Mouse (Mus musculus): Measurements from ENCODE around the gene Themis2. TPM values are rescaled to one million over a fixed set of nuclear protein-coding genes. Genes with fewer than 3 reads are reported as not detected.

The Themis2 gene
- total RNA-seq (2014; fragmentation: Nextera tagmentation) = 43.6 and 56.7 TPM in 2 replicates
- total RNA-seq (2017) = 18.4 and 18.7 TPM in 2 replicates

DNA sequence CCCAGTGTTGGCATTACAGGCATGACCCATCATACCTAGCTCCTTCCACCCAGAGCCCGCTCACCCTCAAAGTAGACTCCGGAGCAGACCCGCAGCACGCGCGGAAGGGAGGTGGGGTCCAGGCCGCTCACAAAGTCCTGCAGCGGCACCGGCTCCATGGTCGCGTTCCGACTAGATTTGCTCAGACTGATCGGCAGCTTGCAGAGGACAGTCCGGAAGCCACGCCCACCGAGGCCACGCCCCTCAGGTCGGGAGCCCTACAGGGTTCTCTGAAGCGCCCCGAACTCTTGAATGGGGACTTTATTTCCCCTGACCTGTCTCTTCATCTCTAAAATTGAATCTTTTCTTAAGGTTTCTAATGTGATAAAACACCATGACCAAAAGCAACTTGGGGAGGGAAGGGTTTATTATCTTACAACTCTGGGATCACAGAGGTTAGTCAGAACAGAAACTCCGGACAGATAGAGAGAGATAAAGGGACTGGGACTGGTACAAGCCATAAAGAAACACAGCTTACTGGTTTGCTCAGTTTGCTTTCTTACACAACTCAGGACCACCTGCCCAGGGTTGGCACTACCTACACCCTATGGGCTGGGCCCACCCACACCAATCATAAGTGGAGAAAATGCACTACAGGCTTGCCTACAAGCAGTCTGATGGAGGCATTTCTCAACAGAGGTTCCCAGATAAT lies at the start of gene Themis2:
Gene Themis2, minus strand, starts transcription at position 192 of the 691 bp plus-strand sequence.
- peak; percentile 52 for ATAC-seq (replicated peaks; ENCODE audit: poor library complexity, severe bottlenecking)

DNA sequence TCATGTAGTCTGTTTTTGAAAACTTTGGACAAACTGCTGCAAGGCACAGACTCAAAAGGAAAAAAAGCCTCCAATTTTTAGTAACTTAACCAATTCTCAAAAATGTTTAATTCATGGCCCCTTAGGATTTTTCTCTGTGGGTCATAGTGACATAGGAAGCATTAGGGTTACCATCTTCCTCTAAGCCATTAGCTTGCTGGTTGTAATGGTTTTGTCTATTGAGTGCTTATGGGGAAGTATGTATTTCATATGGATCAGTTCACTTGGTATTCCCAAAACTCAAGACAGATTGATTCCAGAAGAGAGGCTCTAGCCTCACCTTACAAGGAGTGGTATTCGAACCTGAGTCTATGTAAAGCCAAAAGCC lies 47.5 kb upstream of the Themis2 start:
- ATAC-seq (replicated peaks; ENCODE audit: poor library complexity, severe bottlenecking) = no peak

DNA sequence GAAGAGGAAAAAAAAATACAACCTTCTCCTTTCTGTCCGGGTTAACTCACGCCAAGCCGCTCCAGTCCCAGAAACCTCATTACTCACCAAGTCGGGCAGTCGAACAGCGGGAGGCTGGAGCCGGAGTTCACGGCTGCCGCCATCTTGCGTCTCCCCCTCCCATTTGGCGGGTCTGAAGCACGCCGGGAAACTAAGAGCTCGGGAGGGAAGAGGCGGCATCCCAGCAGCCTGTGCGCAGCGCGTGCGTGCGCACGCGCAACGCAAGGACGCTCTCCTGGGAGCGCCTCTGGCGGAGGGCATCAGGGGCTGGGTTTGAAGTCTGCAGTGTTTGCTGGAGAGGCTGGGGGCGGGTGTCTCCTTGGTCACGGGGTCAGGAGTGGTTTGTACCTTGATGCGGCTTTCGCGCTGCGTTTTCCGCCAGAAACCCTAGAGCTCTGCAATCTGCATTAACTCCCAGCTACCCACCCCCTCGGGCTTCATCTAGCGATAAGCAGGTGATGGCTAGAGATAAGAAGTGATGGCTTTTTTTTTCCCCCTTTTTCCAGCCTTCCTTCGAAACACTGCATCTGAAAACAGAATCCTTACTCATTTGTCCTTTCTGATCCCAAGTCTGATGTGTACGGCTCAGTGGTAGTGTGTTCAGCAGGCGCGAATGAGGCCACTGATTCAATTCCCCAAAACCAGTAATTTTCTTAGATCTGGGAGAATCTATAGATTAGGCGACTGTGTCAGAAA lies 47.0 kb upstream of the Themis2 start, which contains the start of gene Ppp1r8:
Gene Ppp1r8, minus strand, starts transcription at position 200 of the 735 bp plus-strand sequence.
- peak; percentile 99 for ATAC-seq (replicated peaks; ENCODE audit: poor library complexity, severe bottlenecking)

DNA sequence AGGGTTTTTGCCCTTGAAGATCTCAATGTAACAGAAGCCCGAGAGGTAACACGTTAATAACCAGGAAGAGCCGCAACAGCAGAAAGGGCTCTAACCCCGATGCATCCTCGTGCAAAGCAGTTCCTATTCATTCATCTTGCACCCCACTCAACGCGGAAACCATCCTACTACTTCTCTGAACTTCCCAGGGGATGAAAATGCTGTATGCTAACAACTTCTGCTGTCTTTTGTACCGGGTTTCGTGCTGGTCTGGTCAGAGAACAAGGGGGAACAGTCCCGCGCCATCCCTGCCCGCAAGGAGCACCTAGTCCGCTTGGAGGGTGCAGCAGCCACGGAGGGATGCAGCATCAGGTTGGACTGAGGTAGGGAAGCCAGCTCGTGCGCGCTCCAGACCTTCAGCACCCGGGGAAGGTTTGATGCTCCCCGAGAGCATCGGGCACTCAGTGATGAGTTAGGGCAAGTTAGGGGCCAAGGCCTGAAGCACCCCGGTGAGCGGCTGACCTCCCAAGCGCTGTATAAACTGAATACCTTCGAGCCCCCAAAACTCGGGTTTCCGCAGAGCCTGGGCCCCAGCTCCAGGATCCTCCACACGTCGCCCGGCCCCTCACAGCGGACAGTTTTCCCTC lies 46.2 kb upstream of the Themis2 start:
- peak; percentile 36 for ATAC-seq (replicated peaks; ENCODE audit: poor library complexity, severe bottlenecking)

DNA sequence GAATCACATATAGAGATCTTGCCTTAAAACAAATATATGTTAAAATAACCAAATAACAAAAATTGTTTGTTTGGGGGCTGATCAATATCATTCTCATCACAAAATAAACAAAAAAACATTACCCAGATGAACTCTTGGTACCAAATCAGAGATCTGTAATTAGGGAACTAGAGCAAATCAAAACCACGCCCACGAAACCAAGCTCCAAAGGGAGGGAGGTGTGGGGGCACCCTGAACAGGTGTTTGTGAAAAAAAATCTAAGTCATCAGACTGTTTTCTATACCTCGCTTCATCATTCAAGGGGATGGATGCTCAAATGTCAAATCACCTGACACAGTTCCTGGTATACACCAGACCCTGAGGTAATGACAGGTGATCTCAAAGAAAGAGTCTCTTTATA lies 45.3 kb upstream of the Themis2 start:
- no peak for ATAC-seq (replicated peaks; ENCODE audit: poor library complexity, severe bottlenecking)

DNA sequence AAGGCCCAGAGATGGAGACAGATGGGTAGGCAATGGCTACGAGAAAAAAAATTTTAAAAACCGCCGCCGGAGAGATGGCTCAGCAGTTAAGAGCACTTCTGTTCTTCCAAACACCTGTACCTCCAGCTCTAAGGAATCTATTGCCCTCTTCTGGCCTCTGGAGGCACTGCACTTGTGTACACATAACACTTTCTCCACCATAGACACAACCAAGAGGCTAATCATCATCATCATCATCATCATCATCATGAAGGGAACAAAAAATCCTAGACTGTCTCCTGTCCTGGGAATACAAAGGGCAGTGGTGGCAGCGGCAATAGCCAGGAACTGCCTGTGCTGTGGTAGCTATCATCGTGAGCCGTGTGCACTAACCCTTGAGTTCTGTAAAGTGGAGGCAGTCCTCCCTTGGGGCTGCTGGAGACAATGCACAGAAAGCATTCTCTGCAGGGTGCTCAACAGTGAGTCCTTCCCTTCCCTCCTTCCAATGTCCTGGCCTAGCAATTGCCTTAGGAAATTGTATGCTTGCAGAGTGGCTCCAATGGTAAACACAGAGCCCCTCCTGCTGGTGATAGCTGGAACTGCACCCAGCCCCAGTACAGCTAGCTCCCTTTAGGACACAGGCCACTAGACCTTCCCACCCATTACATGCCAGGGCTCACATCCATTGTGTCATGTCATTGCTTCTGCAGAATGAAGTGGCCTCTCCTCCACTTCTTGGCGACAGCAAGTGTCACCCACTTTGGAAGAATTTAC lies 27.6 kb upstream of the Themis2 start:
- peak; percentile 89 for ATAC-seq (replicated peaks; ENCODE audit: poor library complexity, severe bottlenecking)

DNA sequence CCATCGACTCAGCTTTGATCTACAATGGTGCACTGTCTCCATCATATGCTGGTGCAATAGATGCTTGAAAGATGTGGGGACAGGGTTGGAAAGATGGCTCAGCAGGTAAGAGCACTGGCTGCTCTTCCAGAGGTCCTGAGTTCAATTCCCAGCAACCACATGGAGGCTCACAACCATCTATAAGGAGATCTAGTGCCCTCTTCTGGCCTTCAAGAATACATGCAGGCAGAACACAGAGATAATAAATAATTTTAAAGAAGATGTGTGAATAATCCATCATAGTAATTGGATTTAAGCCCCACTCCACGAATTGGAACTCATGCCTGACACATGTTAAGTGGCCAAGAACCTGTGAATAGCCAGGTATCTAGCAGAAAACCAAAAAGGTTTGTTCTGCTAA lies 22.3 kb upstream of the Themis2 start:
- ATAC-seq (replicated peaks; ENCODE audit: poor library complexity, severe bottlenecking) = no peak

DNA sequence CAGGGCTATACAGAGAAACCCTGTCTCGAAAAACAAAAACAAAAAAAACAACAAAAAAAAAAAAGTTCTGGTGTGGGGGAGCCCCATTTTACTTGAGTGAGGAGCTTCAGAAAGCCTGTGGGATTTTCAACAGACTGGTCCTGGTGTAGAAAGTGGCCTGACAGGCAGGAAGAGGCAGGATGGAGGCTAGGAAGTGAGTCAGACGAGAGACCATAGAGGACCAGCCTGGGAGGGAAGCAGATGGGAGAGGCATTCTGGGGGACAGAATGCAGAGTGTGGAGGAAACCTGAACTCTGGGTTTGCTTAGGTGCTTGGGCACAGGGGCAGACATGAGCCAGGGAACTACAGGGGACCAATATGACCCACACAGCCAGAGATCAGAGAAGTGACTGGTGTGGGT lies 20.7 kb upstream of the Themis2 start:
- ATAC-seq (replicated peaks; ENCODE audit: poor library complexity, severe bottlenecking) = peak; percentile 50; the same call in 1 of the 2 replicates

DNA sequence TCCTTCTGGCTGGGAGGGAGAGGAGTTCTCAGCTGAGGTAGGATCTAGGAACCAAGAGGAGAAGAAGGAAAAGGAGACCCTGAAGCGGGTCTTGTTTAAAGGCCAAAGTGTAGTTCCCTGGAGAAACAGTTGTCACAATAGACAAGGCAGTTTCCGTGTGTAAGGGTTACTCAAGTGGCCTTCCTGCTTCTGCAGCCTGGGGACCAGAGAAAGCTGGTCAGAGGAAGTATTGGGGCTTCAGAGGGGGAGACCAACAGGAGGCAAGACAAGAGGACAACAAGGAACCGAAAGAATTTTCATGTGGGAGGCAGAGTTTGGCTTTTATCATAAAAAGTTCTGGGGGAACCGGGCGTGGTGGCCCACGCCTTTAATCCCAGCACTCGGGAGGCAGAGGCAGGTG lies 20.2 kb upstream of the Themis2 start:
- ATAC-seq (replicated peaks; ENCODE audit: poor library complexity, severe bottlenecking) = peak; percentile 88

DNA sequence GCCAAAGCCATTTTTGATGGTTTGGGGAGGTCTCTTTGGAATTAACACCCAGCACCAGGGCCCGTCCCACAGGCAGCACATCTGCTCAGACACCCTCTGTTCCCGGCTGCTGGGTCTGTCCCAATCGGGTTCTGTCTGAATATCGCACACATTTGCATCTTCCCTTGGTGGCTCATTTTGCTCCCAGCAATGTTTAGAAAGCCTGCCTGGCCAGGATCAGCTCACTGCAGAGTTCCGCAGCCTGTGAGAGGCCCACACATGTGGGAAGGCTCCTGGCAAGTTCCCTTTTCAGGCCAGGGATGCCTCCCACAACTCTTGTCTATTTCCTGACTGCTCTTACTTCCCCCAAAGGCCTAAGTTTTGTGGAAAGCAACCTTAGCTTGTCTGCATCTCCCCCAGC lies 13.4 kb upstream of the Themis2 start:
- peak; percentile 70 for ATAC-seq (replicated peaks; ENCODE audit: poor library complexity, severe bottlenecking)

DNA sequence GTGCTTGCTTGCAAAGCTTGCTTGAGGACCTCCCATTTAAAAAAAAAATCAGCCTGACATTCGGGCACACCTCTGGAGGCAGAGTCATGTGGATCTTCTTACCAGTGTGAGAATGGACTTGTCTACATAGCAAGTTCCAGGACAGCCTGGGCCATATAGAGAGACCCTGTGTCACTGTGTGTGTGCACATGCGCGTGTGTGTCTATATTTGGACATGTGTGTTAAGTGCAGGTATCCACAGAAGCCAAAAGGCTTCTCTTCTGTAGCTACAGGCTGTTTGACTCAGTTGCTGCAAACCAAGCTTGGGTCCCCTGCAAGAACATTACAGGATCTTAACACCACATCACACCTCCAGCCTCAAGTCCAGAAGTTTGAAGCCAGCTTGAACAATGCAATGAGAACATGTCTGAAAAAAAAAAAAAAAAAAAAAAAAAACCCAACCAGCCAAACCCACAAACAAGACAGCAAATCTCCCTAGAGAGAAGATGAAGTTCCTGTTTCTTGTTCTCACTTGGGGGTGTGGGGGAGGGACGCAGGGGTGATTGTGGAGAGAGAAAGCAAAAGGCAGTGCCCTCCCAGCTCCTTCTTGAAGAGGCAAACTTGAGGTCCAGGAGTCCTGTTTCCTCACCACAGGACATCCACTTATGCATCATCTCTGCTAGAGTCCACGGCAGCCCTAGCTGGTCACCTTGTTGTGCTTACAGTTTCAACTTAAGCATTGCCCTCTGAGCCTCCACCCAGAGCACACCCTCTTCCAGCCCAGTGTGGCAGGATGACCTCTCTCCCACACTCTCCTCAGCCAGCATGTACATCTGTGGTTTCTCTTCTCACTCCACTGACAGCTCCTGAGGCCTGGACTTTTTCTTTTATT lies 11.8 kb upstream of the Themis2 start:
- peak; percentile 66 for ATAC-seq (replicated peaks; ENCODE audit: poor library complexity, severe bottlenecking)

DNA sequence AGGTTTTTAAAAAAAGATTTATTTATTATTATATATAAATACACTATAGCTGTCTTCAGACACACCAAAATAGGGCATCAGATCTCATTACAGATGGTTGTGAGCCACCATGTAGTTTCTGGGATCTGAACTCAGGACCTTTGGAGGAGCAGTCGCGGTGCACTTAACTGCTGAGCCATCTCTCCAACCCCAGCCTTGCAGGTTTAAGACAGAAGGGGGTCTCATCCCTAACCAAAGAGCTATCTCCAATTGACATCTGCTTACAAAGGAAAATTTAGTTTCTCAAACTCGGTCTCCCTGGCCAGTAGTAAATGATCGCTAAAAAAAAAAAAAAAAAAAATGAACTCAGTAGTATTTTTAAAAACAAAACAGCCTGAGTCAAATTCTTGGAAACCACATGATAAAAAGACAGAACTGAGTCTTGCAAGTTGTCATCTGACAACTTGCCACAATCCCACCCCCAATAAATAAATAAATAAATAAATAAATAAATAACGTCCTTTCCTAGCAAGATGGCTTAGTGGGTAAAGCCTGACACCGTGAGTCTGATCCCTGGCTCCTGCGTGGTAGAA lies 10.5 kb upstream of the Themis2 start:
- no peak for ATAC-seq (replicated peaks; ENCODE audit: poor library complexity, severe bottlenecking)

DNA sequence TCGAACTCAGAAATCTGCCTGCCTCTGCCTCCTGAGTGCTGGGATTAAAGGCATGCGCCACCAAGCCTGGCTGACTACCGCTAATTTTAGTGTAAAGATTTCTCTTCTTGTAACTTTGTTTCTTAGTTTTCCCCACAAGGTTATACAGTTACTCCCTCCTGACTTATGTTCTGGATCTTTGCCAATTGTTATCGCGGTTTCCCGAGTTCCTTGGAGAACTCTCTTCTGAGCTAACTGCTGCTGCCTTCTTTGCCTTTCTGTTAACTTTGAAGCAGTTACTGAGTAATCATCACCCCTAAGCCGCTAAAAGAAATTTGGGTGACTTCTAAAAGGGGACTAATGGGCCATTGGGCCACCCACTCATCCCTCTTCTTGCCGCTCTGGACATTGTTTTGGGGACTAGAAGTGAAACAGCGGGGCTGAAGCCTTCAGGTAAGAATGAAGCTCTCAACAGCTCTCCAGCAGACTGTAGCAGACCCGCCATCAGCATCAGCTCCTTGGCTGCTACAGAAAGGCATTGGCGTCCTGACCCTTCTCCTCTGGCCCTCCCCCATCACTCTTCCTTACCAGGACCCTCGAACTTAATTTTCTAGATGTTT lies 9.5 kb upstream of the Themis2 start:
- no peak for ATAC-seq (replicated peaks; ENCODE audit: poor library complexity, severe bottlenecking)

DNA sequence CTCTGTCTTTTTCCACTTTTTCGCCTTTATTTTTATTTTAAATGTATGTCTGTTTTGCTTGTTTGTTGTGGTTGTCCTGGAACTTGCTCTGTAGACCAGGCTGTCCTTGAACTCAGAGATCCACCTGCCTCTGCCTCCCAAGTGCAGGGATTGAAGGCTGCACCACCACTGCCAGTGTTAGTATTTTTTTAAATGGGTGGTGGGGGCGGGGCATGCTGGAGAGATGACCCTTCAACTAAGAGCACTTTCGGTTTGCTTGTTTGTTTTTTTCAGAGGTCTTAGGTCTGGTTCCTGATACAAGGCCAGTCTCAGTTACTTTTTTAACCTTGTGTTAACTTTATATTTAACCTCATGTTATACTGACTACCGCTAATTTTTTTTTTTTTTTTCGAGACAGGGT lies 9.0 kb upstream of the Themis2 start:
- no peak for ATAC-seq (replicated peaks; ENCODE audit: poor library complexity, severe bottlenecking)

DNA sequence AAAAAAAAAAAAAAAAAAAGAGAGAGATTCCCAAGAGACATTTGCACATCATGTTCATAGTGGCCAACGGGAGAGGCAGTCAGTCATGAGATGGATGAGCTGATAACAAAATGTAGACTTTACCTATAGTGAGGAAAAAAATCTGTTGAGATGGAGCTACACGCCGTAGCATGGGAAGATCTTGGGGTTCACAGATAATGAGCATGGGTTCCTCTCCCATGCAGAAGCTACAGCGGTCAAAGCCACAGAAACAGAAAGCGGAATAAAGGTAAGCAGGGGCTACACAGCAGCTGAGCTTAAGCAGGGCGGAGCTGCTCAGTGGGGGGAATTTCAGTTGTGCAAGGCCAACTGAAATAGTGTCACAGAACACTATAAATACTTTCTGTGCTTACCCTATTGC lies 8.1 kb upstream of the Themis2 start:
- ATAC-seq (replicated peaks; ENCODE audit: poor library complexity, severe bottlenecking) = peak; percentile 82

DNA sequence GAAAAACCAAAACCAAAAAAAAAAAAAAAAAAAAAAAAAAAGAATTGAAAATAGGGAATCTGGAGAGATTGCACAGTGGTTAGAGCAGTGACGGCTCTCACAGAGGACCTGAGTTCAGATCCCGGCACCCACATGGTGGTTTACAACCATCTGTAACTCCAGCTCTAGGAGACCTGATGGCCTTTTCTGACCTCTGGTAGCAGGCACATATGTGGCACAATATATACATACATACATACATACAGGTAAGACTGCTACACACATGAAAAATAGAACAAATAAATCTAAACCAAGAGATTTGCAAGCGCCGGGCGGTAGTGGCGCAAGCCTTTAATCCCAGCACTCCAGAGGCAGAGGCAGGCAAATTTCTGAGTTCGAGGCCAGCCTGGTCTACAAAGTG lies 7.7 kb upstream of the Themis2 start:
- no peak for ATAC-seq (replicated peaks; ENCODE audit: poor library complexity, severe bottlenecking)

DNA sequence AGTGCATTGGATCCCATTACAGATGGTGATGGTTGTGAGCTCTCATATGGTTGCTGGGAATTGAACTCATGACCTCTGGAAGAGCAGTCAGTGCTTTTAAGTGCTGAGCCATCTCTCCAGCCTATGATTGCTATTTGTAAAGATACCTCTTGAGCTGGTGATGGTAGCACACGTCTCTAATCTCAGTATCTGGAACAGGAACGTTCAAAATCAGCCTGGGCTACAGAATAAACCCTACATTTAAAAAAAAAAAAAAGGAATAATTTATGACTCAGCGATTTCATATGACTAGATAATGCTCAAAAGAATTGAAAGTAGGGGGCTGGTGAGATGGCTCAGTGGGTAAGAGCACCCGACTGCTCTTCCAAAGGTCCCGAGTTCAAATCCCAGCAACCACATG lies 7.0 kb upstream of the Themis2 start:
- ATAC-seq (replicated peaks; ENCODE audit: poor library complexity, severe bottlenecking) = no peak

DNA sequence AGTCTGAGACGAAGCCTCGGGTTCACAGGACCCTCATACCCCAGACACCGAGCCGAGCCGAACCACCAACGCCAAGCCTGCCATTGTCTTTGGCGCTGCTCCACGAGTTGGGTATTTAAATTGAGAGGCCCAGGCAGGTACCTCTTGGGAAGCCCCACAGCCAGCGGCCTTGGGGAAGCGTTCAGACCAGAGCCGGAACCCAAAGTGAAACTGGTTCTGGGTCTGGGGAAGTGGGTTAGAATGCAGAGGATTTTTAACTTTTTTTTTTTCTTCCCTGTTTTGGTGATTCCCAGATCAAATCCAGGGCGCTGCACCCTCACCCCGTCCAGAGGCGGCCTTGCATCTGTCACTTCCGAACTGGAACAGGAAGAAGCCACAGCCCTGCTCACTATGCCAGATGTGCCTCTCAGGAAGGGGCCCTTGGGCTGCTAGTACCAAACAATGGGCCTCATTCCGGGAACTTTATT lies 6.0 kb upstream of the Themis2 start:
- peak; percentile 54 for ATAC-seq (replicated peaks; ENCODE audit: poor library complexity, severe bottlenecking)
